Mouse (Mus musculus): Measurements from ENCODE around the gene Foxo6.

Gene Foxo6

DNA sequence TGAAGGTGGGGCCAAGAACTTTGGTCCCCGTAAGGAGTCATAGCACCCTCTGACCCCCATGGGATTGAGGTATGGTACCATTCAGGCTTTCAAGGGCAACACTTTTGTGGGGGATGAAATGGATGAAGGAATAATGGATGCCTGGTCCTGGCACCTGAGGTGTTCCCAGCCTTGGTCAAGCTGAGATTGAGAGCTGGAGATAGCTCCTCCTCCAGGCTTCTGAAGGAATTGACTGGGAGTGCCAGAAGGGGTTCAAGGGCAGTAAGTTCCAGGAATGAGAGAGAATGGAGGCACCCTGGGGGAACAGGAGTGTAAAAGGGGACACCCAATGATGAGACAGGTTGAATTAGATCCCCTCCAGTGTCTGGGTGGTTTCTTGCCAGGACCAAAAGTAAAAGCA lies 3.0 kb downstream of the Foxo6 start:
- no peak for DNase-seq (ENCODE audit: low spot score in 2 of 2)

DNA sequence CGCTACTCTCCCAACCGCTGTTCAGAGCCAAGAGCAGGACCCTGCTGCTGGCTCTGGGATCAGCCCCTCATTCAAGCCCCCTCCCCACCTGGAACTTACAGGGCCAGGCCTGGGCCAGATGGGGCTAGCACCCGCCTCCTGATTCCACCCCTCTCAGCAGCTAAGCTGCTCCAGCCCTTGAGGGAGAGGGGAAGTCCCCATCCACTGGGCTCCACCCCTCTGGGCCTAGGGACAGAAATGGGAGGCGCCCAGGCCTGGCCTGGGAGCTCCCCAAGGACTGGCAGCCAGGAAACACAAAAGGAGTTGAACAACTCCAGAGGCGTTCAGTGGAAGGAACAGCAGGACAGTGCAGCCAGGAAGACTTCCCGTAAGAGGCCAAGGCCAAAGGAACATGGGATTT lies 4.0 kb downstream of the Foxo6 start:
- DNase-seq (ENCODE audit: low spot score in 2 of 2), result no peak

DNA sequence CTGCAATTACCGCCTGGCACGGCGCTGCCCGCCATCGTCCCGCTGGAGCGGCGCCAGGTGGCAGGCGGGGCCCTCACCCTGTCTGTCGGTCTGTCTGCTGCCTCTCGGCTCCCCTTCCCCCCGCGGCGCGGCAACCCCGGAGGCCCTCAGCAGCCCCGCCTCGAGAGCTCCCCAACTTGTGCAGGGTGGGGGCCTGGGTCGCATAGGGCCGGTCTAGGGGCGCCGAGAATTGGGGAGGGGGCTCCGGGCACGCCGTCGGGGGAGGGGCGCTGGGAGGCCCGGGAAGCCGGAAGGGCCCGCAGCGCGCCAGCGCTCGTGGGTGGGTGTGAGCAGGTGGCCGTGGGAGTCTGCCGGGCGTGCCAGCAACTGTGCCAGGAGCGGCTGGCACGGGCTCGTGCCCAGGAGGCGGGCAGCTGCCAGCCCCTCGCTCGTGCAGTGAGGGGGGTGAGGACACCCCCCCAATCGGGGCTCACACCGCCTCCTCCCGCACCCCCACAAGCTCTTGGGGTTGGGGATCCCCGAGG lies 4.5 kb downstream of the Foxo6 start:
- DNase-seq (ENCODE audit: low spot score in 2 of 2), result peak in 1 of 2 experiments; percentile 62

DNA sequence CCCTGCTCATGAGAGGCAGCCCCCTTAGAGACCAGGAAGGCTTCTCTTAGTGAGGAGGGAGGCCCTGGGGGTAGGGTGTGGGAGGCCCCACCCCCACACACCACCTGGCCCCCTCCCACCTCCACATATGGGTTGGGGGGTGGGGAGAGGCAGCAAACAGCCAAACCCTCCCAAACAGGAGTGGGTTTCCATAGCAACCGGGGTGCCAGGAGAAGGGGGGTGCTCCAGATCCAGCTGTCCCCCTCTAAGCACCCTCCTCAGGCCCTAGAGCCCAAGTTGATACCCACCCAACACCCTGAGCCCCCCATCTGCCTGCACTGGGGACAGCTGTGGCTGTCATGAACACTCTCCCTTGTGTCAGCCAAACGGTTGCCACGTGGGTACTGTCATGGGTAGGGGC lies 6.1 kb downstream of the Foxo6 start:
- no peak for DNase-seq (ENCODE audit: low spot score in 2 of 2)

DNA sequence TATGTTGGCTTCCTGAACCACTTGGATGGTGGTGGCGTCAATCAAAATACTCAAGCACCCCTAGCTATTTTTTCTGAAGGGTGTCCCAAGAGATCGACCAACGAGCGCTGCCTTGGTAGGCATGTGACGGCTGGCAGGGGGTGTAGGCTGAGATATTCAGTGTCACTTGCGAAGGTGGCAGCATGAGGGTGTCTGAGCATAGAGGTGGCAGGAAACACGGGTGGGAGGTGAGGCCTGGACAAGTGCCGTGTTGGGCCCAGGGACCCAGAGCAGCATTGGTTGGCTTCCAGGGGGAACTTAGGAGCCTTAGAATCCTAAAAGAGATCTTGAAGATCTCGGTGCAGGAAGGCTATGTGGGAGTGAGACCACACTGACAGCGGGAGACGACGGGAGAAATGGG lies 6.7 kb downstream of the Foxo6 start:
- no peak for DNase-seq (ENCODE audit: low spot score in 2 of 2)

DNA sequence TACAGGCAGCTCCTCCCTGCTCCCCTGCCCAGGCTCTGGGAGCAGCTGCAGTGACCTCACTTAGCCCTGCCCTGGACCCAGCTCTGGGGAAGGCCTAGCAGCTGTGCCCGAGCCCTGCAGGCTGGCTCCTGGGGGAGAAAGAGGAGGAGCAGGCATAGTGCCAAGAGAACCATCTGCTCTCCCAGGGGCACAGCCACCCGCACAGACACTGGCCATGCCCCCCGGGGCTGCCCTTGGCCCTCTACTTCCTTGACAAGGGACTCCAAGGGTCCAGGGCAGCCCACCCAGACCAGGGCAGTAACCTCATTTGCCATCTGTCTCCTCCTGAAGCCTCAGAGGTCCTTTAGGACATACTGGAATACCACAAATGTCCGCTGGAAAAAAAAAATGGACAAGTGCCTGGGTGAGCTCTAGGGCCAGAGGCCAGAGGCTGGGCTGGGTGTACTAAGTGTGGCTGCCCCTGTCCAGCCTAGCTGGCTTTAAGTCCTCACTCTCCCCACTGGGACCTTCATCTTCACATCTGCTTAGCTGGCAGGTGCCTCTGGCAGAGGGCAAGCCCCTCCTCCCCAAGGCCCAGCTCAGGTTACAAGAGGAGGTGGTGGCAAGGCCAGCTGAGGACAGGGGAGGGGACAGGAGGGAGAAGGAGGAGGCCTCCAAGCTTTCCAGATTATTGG lies 9.8 kb downstream of the Foxo6 start:
- no peak for DNase-seq (ENCODE audit: low spot score in 2 of 2)

DNA sequence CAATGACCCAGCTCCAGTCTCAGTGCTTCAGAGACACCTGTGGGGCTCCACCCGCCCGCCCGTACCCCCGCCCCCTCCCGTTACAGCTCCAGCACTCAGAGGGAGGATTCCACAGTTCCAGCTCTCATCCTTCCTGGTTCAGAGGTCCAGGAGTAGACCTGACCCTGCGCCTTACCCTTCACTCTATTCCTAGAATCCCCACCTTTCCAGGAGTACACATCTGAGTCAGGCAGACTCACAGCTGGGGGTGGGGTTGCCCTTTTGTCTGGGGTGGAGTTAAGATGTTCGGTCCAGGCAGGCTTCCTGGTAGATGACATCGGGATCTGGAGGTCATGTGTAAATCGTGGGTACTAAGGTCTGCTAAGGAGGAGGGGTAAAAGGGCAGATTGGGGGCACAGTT lies 11.7 kb downstream of the Foxo6 start:
- DNase-seq (ENCODE audit: low spot score in 2 of 2), result no peak

DNA sequence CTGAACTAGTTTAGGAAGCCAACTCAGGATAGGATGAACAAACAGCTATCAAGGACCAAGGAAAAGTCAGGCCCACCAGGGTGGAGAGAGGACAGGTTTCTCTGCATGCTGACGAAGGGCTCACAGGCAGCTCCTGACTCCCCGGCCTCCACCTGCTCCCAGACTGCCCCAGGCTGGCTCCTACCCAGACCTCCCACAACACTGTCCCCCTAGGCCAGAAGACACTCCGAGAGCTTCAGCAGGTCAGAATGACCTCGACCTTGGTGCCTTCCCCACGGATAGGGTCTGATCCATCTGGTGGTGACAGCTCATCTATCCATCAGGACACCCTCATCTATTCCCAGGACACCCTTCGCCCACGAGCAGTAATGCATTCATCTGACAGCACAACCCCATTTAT lies 13.6 kb downstream of the Foxo6 start:
- DNase-seq (ENCODE audit: low spot score in 2 of 2), result no peak

DNA sequence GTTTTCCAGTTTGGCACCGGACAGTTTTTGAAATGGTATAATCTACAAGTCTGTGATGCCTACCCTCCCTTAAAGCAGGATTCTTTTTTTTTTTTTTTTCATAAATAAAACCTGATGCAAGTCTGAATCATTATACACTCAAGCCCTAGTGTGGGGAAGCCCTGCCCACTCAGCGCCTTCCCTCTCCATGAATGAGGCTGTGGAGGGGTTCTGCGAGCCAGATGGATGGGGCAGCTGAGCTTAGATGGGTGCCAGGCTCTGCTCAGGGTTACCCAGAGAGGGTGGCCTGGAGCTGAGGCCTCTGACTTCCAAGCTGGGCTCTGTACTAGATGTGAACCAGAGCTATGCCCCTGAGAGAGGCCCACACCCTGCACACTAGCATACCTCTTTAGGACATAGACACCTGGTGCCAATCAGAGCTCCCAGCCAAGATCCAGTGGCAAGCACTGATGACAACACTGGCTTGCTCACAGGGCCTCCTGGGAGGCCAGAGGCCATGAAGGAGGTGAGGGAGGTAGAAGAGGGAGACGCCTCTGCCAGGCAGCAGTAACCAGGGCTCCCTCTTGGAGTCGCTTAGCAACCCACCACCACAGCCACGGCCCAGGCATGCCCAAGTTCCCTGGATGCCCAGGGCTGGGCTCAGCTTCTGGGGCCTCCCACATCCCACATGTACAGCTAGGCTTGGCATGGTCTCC lies 15.1 kb downstream of the Foxo6 start:
- no peak for DNase-seq (ENCODE audit: low spot score in 2 of 2)

DNA sequence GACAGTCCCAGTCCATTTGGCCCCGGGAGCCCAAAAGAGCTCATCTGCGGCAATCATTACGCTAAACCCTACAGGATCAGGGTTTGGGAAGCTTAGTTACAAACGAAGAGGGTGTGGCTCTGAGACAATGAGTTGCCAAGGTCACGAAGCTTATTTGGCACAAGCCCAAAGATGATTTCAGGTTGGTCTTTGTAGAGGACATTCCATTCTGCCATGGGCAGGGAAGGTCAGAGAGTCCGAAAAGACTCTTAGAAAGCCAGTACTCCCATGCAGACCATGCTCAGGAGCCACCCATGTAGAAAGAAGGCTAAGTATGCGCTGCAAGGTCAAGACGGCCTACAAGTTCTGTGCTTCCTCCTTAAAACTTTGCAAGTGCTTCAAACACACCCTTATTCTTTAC lies 15.9 kb downstream of the Foxo6 start:
- no peak for DNase-seq (ENCODE audit: low spot score in 2 of 2)

DNA sequence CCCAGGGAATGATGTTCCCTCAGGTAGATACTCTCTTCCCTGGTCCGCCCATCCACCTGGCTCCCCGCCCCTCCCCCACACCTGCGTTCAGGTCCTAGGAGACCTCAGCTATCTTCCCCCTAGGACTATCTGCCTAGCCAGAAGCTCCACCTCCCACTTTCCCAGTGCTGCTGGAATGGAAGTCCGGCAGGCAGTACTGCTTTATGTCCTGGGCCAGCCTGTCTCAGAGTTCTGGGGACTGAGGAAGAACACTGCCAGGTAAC lies 16.3 kb downstream of the Foxo6 start:
- no peak for DNase-seq (ENCODE audit: low spot score in 2 of 2)

DNA sequence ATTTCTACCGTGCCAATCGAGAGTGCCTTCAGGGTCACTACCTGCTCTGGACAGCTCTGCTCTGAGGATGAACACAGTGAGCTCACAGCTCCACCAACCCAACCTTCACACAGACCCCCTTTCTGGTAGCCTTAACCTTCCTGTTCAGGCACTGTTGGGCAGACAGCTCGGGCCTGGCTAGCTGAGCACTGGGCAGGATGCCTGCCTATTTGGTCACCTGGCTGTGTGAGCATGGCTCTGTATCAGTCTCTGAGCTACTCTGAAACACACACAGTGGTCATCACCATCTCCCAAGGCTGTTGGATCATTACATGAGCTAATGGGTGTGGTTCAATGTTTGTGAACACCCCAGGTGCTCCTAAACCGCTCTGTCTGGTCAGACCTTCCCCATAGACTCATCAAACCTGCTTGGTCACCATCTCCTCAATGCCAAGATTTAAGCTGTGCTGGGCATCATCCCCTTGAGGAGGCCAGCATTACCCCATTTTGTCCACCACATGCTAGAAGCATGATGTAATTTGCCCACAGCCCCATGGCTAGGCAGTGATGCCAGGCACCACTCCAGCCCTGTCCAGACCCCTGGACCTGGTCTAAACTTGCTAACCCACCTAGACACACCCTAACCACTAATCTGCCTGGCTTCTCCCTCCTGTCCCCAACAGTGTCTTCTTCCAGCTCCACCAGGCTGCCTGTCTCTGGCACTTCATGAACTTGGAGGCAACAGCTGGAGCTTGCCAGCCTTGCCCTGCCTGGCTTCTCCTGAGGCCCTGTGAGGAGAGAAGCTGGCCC lies 16.8 kb downstream of the Foxo6 start:
- no peak for DNase-seq (ENCODE audit: low spot score in 2 of 2)

DNA sequence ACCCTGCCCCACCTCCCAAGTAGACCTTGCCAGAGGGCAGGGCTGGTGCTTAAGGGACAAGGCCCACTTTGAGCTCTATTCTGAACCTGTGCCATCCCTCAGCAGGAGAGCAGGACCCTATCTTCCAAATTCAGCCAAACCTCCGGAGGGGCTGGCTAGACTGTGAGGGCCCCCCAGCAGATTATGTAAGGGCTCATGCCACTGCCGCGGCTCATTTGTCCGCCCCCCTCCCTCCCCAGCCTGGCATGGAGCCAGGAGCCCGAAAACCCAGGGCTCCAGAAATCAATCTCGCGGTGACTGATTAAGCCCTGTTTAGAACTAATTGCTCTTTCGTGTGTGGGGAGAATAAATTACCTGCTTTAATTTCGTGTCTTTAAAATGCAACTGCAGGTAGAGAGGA lies 17.7 kb downstream of the Foxo6 start:
- DNase-seq (ENCODE audit: low spot score in 2 of 2), result no peak

DNA sequence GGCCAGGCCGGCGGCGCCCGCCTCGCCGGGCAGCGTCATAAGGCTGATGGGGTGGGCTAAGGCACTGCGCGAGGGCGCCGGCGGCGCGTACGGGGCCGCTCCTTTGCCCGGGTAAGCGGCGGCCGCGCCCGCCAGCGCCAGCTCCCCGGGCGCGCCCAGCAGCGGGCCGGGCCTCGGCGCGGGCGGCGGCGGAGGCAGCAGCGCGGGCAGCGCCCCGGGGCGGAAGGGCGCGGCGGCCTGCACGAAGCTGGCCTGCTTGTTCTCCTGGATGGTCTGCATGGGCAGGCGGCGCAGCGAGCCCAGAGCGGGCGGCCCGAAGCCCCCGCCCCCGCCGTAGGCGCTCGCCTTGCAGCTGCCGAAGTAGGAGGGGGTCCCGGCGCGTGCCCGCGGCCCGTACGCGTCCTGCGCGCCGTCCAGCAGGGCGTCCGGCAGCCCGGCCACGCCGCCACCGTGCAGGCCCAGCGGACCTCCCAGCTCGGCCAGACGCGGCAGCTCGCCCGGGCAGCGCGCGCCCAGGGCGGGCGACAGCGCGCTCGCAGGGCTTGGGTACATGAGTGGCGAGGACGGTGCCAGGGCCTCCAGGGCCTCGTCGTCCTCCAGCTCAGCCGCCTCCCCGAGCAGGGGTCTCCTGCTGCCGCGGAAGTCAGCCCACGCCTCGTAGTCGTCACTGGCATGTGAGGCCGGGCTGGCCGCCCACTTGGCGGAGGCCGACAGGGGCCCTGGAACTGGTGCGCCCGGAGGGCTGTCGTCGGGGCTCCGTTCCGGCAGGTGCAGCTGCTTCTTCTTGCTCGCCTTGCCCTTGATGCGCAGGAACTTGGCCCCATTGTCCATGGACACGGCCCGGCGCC lies 18.7 kb downstream of the Foxo6 start:
- no peak for DNase-seq (ENCODE audit: low spot score in 2 of 2)

DNA sequence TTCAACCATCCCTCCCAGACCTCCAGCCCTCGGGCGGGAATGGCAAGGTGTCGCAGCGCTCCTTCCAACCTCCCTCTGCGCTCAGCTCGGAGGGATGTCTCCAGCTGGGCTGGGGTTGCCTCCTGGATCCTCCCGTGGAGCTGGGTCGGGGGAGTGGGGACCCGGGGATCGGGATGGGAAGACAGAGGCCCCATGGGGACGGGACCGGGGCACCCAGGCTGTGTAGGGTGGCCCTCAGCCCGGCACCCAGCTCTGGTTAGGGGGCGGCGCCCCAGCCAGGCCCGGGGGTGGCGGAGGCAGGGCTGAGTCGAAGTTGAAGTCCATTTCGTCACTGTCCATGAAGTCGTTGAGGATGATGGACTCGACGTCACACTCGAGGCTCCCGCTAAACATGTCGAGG lies 19.5 kb downstream of the Foxo6 start:
- DNase-seq (ENCODE audit: low spot score in 2 of 2), result no peak

DNA sequence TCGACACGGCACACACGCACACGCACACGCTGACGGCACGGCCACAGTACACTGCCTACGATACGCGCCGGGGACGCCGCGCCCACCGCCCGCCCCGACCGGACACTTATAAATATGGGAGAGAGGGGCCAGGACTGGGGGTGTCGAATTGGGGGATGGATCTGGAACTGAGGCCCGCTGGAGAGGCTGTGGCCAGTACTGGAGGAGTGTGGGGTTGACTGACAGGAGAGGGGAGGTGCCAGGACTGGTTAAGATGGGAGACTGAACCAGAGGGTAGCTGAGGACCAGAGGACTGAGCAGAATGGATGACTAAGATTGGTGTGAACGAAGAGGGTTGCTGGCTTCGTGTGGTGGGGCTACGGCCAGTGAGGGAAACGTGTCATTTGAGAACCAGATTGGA lies 20.0 kb downstream of the Foxo6 start:
- no peak for DNase-seq (ENCODE audit: low spot score in 2 of 2)

DNA sequence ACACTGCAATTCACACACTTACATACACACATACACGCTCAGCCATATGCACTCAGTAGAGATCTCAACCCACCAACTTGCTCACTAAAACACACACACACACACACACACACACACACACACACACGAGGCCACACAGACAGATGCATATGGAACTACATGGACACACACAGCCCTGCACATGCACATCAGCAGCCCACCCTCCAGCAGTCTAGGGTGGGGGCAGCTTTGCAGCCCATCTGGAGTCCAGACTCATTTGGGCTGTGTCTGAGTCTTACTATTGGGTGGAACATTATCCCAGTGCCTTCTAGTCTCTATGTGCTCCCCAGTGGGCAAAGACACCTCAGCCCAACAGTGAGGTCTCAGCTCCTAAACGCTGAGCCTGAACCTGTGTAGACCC lies 23.0 kb downstream of the Foxo6 start:
- no peak for DNase-seq (ENCODE audit: low spot score in 2 of 2)

DNA sequence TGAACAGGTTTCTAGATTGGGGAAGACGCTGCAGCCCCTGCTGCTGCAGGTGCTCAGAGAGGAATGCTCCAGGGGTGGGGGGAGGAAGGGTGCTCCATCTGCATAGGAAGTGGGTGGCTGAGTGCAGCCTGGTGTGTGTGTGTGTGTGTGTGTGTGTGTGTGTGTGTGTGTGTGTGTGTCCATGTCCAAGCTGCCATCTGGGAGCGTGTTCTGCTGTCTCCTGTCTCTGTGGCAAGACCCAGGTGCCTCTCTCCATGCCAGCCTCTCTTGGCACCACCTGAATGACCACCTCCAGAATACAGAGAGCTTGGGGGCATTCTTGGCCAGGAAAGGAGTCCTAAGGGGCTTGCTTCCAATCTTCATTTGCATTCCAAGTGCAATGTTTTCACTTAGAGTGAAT lies 24.4 kb downstream of the Foxo6 start:
- no peak for DNase-seq (ENCODE audit: low spot score in 2 of 2)

DNA sequence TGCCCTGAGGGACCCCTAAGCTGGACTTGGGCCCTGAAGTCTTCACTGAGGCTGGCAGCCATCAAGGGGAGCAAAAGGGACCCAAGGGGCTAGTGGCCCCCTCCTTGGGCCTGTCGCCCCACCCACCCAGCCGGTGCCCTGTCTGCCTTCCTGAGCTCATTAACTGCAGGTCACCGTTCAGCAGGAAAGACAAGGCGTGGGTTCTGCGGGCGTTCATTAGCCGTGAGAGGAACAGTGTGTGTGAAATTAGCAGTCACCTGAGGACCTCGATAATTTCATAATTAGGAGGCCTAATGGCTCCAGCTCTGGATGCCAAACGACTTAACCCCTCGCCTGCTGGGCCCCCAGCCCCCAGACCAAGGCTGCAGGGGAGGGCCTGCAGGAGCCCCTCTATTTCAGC lies 24.9 kb downstream of the Foxo6 start:
- no peak for DNase-seq (ENCODE audit: low spot score in 2 of 2)

DNA sequence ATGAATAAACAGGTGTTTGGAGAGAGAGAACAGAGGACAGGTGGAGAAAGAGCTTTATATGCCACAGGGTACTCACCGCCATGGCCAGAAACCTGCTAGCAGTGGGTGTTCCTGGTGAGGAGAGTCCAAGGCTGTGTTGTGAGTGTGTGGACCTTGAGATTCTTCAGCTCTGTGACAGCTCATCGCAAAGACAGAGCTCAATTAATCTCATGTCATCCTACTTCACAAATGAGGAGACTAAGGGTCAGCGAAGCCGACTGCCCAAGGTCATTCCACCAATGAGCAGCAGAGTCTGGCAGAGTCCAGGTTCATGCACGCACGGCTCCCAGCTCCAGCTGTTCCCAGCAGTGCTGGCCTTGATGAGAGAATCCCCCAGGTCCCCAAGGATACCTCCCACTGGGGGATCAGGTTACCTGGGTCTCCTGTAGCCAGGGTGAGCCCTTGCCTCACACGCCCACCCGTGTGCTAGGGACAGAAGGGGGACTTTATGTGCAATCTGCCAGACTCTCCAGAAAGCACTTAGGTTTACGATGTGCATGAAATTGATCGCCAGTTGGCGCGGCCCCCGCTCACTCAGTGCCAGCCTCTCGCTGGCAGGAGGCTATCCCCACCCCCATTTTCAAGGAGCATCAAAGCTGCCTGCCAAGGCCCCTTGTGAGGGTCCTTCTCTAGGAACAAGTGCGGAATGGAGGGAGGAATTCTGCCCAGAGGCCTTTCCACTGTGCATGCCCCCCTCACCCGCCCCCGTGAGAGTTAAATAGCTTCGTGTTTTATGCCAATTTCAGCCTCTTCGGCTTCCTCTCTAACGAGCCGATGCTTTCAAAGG lies 27.6 kb downstream of the Foxo6 start:
- no peak for DNase-seq (ENCODE audit: low spot score in 2 of 2)

DNA sequence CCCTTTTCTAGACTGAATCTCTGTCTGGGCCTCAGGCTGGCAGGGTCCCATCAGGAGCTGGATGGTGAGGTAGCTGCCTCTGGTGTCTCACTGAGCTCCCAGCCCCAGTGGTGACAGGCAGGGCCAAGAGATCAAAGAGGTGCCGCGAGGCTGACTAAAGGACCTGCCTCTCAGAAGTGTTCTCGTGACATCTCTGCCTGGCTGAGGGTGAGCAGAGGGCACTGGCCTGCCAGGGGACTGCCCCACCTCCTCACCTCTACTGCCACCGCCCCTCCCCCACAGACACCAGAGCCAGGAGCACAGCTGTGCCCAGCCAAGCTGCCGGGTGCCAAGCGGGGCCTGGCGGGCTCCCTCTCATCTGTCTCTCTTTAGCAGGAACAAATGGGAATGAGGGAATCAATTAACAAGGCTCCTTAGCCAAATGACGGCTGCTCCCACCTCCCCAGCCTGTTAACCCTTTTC lies 38.3 kb downstream of the Foxo6 start:
- peak; percentile 61 to 75 for DNase-seq (ENCODE audit: low spot score in 2 of 2)
